Mouse (Mus musculus): ENCODE results near the gene Cryba1.

DNA sequence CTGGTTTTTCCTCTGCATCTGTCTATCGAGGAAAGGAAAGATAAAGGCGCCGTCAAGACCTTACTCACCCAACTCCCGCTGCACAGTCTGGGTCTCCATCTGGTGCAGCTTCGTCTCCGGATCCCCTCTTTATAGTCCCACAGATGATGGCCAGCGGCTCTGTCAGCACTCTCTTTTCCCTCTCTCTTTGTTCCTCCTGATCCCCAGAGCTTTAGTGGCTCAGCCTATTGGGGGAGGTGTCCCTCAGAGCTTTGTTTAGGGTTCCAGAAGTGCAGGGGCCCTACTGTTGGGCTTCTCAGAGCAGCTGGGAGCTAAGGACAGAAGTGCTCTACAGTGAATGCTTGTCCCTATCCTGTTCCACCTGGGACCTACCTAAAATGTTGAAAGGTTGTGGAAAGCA is at the start of gene Cryba1:
- no peak for TF ChIP-seq MAX (IDR thresholded peaks at IDR 0.05)
- TF ChIP-seq CTCF (IDR thresholded peaks at IDR 0.05; ENCODE audit: control insufficient read depth, insufficient read depth, insufficient read length) = no peak
- no peak for TF ChIP-seq FOSL1 (IDR thresholded peaks at IDR 0.05; ENCODE audit: insufficient read depth, low read length, poor library complexity, severe bottlenecking)

Data from C2C12 (cell line).